Mouse (Mus musculus): ENCODE measurements around the gene Gm28035.

The Gm28035 gene

DNA sequence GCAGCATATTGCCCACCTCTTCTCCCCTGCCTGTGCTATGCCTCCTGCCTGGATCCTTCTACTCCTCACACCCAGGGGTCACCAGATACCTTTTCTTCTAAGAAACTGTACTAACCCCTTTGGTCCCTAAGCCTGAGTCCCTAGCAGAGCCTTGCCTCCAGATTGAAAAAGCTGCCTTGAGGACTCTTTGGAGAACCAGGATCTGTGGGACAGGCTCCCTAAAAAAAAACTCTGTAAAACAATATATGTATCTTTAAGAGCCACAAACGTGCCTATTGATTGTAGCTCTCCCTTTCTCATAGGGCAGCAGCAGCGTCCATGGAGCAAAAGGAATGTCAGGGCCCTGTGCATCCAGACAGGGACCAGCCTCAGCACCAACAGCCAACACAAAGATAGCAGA, at the start of gene Gm28035:
Gene Gm28035, plus strand, starts transcription at position 301 of the 400 bp plus-strand sequence.
- no peak for DNase-seq (ENCODE audit: low spot score)

DNA sequence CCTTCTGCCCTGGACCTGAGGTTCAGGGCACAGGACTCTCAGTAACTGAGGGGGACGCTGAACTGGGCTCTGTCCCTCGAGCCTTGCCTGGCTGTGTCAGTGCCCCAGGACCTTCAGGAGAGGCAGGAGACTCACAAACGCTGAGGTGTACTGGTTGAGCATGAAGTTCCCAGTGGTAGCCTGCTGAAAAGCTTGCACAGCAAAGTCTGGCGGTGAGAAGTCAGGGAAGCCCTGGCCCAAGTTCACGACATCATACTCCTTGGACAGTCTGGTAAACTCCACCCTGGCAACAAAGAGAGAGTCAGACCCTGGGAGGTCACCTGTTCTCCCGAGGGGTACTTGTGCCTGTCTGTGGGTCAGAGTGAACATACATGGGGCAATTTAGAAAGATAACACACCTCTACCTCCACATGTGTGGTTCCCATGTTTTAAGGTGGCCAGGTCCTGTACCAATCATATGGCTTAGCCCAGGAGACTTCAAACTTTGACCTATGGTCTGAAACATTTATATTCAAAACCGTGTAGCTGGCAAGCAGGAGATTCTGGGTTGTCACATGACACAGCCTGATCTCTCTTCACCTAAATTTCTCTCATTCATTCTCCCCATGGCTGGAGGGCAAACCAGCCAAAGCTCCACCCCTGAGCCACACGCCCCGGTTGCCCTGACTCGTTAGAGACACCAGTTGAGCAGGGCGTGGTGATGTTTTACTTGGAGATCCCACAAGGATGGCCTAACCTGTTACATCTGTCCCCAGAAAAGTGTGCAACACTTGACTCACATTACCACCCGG, 48.4 kb upstream of the Gm28035 start:
- no peak for DNase-seq (ENCODE audit: low spot score)

DNA sequence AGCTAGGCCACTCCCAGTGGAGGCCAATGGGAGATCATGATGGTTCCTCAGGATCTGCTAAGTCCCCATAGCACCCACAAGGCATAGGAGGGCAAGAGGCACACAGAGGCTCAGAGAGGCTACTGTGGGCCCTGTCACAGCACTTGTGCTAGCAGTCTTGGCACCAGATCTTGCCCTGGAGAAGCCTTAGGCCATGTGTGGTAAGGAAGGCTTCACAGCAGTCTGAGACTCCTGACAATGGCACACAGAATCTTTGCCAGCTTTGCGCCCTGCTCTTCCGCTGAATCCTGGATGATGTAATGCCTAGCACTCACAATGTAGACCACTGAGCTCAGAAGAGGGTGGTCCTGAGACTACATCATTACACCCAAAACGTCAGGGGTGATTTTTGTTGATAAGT, 45.7 kb upstream of the Gm28035 start:
- no peak for DNase-seq (ENCODE audit: low spot score)

DNA sequence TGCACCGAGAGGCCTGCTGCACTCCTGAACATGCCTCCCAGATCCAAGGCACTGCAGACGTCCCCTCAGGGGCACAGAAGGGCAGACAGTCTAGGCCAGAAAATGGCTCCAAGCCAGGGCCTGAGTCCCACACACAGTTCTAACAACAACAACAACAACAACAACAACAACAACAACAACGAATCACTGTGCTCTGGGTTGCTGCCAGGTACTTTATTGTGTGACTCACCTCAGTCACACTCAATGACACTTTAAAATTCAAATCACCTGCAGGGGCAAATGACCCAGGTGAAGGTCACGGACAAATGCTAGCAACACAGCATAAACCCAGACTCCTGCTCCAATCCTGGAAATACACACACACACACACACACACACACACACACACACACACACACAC, 42.3 kb upstream of the Gm28035 start:
- no peak for DNase-seq (ENCODE audit: low spot score)

DNA sequence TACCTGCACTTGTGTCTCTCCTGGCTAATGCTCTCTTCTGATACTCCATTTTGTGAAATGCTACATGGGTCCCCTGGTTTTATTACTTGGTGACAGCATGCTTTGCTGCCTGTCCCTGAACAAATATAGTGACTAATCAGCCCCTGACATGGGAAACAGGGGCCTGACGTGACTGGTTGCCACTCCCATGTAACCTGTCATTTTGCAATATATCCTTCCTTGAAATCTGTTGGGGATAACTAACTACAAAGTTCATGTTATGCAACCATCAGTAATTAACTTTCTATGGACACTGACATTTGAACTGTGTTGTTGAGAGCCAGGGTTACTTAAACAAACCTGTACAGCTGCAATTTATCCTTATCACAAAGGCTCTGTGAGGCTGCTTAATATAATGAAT, 40.4 kb upstream of the Gm28035 start:
- no peak for DNase-seq (ENCODE audit: low spot score)

DNA sequence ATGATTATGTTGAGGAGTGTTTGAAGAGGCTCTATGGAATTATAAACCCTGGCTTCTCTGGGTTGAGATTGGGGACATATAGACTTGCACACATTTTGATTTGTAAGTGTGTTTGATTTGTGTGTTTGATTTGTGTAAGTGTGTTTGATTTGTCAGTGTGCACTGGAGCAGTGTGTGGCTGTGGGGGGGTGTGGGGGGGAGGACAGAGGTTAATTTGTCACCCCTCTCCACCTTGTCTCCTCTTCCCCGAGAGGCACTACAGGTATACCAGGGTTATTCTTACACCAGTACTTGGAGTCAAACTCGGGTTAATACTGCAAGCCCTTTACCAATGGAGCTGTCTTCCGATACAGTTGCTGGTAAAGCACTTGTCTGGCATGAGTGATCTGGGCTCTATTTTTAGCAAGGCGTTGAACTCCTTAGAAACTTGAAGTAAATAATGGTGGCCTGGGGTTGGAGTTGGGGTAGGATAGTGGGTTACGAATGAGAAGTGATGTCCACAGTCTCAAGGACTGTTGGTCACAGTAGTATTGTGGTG, 39.9 kb upstream of the Gm28035 start:
- DNase-seq (ENCODE audit: low spot score), result no peak

DNA sequence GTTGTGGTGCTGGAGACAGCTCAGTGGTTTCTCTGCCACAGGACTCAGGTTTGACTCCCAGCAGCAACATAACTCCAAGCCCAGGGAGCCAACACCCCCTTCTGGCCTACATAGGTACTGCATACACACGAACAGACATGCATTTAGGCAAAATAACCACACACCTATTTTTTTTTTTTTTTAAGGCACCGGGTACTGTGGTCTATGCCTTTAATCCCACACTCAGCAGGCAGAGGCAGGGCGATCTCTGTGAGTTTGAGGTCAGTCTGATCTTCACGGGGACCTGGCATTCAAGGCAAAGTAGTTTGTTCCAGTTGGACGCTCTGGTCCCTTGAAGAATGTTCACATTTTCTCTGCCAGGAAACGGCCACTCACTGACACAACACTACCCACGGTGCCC, 36.9 kb upstream of the Gm28035 start:
- DNase-seq (ENCODE audit: low spot score), result no peak

DNA sequence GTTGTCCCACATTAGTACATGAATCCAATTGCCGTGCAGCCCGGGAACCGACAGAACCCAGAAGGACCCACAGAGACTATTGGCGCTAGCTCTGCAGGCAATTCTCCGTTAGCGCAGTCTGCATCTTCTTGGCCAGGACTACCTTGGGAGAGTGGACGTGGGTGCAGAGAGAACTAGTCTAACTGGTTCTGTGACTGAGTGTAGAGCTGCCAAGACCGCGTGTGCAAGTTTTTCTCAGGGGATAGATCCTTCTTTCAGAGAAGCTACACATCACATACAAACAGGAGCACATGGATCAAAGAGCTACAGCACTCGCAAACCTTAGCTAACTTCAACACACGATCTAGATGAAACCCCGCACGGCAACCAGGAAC, 35.1 kb upstream of the Gm28035 start:
- DNase-seq (ENCODE audit: low spot score), result no peak

DNA sequence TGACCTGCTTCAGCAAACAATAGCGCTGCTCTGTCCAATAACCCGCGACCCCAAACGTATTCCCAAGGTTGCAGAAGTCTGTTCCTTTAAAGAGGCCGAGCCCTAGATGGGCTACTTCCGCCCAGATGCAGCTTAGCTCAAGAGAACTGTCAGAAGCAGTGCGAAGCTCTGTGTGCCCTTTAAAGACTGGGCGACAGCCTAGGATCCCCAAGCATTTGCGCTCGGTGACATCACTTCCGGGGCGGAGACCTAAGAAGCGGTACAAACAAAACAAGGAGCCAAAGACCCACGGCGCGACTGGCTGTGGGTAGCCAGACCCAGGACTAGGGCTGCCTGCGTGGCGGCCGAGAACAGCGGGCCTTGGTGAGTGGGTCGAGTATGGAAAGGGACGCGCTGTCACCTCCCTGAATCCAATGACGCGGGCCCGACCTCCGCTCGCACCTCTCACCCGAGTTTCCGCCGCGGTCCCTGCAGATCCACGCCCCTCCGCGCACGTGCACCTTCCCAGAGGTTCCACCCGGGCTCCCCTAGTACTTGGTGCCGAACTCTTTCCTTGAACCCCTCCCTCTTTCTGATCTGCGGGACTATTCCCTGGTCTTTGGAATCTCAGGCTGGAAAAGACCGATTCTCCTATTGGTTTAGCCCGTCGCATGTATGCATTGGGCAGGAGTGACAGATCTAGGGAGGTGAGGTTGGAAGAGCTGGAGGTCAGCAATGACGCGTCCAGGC, 34.6 kb upstream of the Gm28035 start, which contains the start of gene Kyat1:
Gene Kyat1, minus strand, starts transcription at position 219 of the 729 bp plus-strand sequence.
- DNase-seq (ENCODE audit: low spot score), result peak; percentile 84

DNA sequence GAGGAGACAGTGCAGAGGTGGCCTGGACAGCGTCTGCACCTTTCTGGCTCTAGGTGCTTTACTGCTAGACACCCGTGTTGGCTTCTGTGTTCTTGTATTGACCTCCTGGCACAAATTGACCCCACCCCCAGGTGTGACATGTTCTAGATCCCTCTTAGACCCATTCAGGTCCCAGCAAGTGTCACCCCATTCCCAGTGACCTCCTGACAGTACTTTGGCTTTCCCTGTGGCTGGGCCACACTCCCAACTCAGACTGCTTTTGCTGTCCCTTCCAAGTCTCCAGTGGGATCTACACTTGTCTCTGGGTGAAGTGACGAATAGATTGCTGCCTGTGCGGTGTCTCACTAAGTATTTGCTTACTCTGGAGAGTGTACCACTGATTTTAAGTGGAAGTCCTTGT, 33.0 kb upstream of the Gm28035 start:
- DNase-seq (ENCODE audit: low spot score), result no peak

DNA sequence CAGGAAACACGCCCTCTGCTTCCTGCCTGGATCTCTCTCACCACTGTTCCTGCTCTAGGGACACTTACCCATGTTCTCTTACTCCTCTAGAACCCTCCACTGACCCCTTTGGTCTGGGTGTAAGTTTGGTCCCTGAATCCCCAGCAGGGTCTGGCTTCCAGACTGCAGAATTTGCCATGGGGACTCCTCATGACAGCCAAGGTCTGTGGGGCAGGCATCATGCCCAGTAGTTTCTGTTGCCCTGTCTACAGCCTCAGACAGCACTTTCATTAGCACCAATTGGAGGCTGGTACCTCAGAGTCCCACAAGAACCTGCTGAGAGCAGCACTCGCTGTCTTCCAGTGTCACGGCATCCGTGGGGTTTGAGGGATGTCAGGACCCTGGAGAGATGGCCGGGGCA, 32.5 kb upstream of the Gm28035 start:
- DNase-seq (ENCODE audit: low spot score), result no peak

DNA sequence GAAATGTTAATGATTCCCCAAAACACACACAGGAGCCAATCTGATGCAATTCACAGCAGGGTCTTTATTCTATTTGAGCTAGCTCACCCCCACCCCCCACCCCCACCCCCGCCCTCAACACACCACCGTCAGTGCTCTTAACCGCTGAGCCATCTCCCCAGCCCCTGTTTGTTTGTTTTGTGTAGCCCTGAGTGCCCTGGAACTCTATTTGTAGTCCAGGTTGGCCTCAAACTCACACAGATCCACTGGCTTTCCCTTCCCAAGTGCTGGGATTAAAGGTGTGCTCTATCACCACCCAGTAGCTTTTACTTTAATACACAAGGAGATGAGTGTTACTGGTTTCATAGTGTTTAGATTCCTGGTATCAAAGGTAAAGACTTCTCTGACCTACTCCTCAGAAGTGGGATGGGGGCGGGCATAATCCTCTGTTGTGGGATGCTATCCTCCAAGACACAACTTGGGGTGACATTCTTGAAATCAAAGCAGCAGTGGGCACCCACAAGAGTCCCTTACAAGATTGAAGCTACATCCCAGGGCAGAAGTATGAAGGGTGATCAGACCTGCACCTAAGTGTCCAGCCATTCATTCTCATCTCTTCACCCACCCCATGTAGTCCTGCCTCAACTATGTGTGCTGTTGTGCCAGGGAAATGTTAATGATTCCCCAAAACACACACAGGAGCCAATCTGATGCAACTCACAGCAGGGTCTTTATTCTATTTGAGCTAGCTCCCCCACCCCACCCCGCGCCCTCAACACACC, 28.8 kb upstream of the Gm28035 start:
- no peak for DNase-seq (ENCODE audit: low spot score)

DNA sequence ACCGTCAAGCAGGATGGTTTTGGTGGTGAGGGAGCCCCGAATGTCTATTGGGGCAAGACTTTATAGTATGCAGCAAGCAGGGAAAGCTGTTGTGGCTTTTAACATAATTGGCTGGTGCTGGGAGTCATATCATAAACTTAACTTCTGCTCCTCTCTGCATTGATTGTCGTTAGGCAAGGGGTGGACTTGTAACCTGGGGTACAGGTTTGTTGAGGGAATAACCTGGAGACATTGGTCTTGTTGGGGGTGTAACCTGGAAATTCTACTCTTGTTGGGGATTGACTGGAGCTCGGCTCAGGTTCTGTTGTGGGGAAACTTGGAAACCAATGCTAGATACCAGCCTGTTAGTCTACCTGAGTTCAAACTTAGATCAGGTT, 28.2 kb upstream of the Gm28035 start:
- no peak for DNase-seq (ENCODE audit: low spot score)

DNA sequence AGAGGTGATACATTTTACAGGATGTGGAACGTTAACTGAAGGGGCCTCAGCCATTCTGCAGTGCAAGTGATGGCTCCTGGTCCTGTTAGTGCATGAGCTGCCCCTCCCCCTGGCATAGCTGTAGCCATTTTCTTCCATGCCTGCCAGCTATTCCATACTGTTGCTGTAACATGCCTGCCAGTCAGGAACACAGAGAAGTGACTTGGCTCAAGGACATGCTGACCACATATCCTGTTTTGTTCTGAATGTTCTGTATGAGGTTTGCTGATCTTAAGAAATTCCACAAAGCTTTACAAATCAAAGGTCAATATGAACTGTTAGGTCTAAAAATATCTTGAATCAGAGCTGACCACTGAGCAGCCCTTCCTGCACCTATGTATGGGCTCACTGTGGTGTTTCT, 27.4 kb upstream of the Gm28035 start:
- DNase-seq (ENCODE audit: low spot score), result no peak

DNA sequence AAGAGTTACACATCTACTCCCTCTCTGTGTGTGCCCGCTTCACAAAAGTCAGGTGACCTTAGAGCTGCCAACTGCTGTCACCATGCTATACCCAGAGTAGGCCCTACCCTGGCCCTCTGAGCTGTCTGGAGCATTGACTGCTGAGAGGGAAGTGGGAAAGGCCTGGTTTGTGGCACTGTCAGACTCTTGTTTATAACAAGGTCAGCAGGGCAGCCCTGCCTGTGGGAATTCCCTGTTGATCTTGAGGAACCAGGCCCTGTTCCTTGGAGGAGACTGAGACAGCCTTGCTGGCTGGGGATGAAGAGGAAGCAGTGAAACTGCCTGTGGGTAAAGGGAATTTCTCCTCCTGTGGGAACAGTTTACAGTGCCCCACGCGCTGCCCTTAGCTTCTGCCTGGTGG, 25.6 kb upstream of the Gm28035 start:
- DNase-seq (ENCODE audit: low spot score), result no peak

DNA sequence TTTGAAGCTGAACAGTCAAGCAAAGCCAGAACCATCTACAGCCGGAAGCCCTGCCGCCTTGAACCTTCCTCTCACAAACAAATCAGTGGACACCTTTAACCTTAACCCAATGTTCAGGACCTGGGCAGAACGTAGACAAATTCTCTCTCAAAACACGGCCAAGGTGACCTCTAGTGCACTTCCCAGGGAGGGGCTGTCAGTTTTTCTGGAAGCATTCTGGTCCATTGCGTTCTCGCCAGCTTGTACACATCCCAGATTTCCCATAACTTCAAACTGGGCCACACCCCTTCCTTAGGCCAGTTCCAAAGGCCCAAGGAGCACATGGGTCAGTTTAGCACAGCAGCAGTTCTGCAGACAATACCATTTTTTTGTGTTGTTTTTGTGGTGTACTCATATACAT, 24.9 kb upstream of the Gm28035 start:
- no peak for DNase-seq (ENCODE audit: low spot score)

DNA sequence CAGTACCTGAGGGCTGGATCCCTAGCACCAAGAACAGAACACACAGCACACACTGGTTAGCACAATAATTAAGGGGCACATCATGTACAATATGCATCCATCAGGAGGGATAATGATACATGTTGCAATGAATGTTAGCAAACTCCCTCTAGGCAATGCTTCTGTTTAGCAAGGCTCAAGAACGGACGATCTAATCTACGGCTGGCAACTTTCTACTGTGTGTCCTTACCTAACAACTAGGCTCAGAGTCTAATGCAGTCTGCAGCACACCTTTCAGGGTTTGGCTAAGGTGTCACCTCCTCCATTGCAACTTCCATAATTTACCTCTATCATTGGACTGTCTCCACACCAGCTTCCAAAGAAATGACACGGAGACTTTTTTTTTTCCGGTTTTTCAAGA, 24.1 kb upstream of the Gm28035 start:
- no peak for DNase-seq (ENCODE audit: low spot score)

DNA sequence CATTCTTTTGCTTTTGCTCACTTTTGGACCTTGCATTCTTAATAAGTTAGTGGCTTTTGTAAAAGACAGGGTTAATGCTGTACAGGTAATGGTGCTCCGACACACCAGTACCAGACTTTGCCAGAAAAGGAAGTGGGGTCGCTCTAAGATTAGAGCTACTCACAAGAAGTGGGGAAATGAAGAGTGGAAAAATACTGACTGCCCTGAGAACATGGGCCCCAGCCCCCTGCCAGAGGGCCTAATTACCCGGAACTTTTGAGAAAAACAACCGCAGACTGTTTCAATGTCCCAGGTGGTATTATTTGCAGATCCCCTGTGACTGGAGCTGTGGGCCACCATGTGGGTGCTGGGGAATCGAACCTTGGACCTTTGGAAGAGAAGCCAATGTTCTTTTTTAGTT, 4.8 kb upstream of the Gm28035 start:
- DNase-seq (ENCODE audit: low spot score), result no peak

DNA sequence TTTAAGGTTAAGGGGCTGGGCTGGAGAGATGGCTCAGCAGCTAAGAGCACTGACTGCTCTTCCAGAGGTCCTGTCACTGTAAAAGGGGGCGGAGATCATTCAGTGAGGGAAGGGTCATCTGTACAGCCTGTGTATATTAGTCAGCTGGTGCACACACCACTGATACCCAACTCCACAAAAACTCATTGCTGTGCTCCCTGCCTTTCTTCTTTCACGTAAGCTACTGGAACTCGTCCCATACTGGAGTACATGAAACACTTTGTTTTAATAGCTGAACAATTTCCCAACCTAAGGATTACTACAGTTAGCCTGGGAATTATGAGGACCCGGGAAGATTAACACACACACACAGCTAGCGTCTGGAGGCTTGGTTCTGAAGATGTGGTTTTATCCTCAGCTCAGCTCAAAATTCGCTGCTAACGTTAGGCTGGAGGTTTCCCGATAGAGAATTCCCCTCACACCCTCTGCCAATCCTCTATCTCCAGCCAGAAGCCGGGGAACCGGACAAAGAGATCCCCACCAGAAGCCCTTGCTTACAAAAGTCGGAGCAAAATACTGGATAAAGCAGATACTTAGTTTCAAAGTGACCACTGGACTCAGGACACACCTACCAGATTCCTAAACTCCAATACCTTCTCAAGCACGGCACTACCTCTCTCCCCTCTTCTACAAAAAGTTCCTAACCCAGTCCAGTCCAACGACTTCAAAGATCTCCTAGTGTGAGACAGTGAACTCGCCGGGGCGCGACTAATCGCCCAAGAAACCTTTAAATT, 3.8 kb upstream of the Gm28035 start:
- DNase-seq (ENCODE audit: low spot score), result no peak

DNA sequence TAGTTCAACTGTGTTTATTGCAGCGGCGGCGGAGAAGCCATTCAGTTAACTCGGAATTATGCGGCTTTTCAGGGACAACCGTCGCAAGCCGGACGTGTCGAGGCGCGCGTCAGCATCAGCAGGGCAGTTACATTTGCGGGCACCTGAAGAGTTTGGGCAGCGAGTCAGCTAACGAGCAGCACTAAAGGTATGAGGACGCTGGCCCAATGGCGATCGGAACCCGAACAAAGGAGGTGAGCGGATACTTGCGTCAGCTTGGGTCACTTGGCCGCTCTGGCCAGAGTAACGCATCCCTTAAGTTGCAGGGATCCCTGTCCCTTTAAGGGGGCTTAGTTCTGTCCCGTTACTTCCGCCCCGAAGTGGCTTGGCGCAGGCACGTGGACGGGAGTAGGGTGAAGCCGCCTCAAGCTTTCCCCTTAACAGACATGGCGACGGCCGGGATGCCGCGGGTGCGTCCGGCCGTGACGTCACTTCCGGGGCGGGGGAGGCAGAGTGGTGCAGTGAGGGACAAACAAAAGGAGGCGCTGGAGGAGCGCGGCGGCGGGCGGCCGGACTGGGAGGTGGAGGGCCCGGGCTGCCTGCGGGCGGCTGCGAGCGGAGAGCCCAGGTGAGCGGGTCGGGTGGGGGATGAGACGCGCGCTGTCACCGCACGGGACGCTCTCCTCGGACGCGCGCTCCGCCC, 3.0 kb upstream of the Gm28035 start, which contains the start of gene Lrrc8a:
Gene Lrrc8a, plus strand, starts transcription at position 517 of the 682 bp plus-strand sequence.
- DNase-seq (ENCODE audit: low spot score), result peak; percentile 96

DNA sequence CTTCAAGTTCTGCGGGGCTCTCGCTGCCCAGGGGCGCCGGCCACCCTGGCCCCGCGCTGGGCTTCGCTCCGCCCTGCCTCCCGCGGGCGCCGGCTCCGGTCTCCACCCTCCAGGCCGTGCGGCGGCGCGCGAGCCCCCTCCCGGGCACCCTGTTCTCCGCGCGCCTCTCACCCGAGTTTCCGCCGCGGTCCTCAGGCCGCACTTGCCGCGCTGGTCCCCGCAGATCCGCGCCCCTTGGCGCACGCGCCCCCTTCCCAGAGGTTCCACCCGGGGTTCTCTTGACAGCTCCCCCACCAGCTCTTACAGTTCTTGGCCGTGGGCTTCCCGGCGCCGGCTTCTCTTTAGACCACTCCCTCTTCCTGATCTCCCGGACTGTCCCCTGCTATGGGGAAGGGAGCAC, 2.5 kb upstream of the Gm28035 start:
- no peak for DNase-seq (ENCODE audit: low spot score)
